ENCODE assay signal across 9 mouse cellular contexts in genomic region chr11:34212853-34213252, GRCm38 (mm10). TPM values are rescaled to one million over a fixed set of nuclear protein-coding genes. Genes with fewer than 3 reads are reported as not detected.
DNase-seq lines count a peak whose midpoint lies in the region; ATAC-seq and TF ChIP-seq lines count a peak whose summit lies in the region.
"Had no signal": no experiment of that assay in that cellular context is flagged by ENCODE, and none has a peak within 500 bp of the region (broad histone marks: within the 10 kb centered on the region; RNA-seq: fewer than 3 reads in every experiment).

No protein-coding gene starts in this region.

- no peaks in the 10 kb centered on the region for H3K4me1 ChIP-seq in heart, embryonic 10.5 days
- no peaks in the 10 kb centered on the region for H3K4me1 ChIP-seq in small intestine, adult 2 months (ENCODE audit: control insufficient read depth, insufficient read depth, insufficient read length, low read length)
- H3K4me1 ChIP-seq: liver, embryonic 15.5 days had no signal

- no peak overlapping the region for H3K27ac ChIP-seq in heart, embryonic 10.5 days
- no peak overlapping the region for H3K27ac ChIP-seq in small intestine, adult 2 months (ENCODE audit: insufficient read depth, low read depth, low read length)
- H3K27ac ChIP-seq: liver, embryonic 15.5 days had no signal

- no peaks in the 10 kb centered on the region for H3K36me3 ChIP-seq in heart, embryonic 10.5 days
- no peaks in the 10 kb centered on the region for H3K36me3 ChIP-seq in small intestine, adult 2 months (ENCODE audit: control insufficient read depth, insufficient read depth, low read length)
- H3K36me3 ChIP-seq: liver, embryonic 15.5 days had no signal

- ATAC-seq in granulocyte monocyte progenitor cell, adult 5-6 weeks (replicated peaks; ENCODE audit: poor library complexity, severe bottlenecking) = peak; percentile 72; the same call in 1 of the 2 replicates
- peak; percentile 61; the same call in 1 of the 2 replicates for ATAC-seq in megakaryocyte-erythroid progenitor cell, adult 5-6 weeks (replicated peaks; ENCODE audit: low FRiP score, low TSS enrichment, poor library complexity, severe bottlenecking)

- no peak for TF ChIP-seq POLR2A in small intestine, adult 2 months (IDR thresholded peaks at IDR 0.05; ENCODE audit: low read depth, low read length)

- H3K9me3 ChIP-seq in heart, embryonic 10.5 days = no peaks in the 10 kb centered on the region
- H3K9me3 ChIP-seq: liver, embryonic 15.5 days had no signal

- 24% methylated on average over 5 of the region's 5 CpGs for WGBS in heart, embryonic 10.5 days
- WGBS in small intestine, adult 2 months = 21% methylated on average over 5 of the region's 5 CpGs

- TF ChIP-seq CTCF in small intestine, adult 2 months (IDR thresholded peaks at IDR 0.05; ENCODE audit: extremely low read depth, insufficient read length, insufficient replicate concordance, low read depth, low read length) = peak; percentile 46; the same call in 1 of the 2 replicates

- no peak overlapping the region for H3K4me3 ChIP-seq in heart, embryonic 10.5 days
- H3K4me3 ChIP-seq in small intestine, adult 2 months (ENCODE audit: low read depth, low read length) = no peak overlapping the region
- H3K4me3 ChIP-seq: liver, embryonic 15.5 days had no signal

- DNase-seq in heart, adult 8-10 months (ENCODE audit: low spot score) = peak; percentile 65
- no peak for DNase-seq in heart, embryonic 10.5 days (ENCODE audit: low spot score)
- peak; percentile 78 for DNase-seq in ZHBTc4 (ENCODE audit: low read depth, low spot score)
- peak; percentile 55 to 77 for DNase-seq in cerebellum, postnatal 25 days
- DNase-seq in layer of hippocampus, adult 9-11 months = peak; percentile 55

- 0 out of 2 replicates have a peak, but pooled peaks cover 6% of the 10 kb centered on the region for H3K27me3 ChIP-seq in heart, embryonic 10.5 days (ENCODE audit: insufficient read depth, poor library complexity, severe bottlenecking)
- H3K27me3 ChIP-seq in small intestine, adult 2 months (ENCODE audit: control insufficient read depth, insufficient read depth, low read length) = no peaks in the 10 kb centered on the region
- H3K27me3 ChIP-seq: liver, embryonic 15.5 days had no signal

RNA-seq across cellular contexts. Expression of gene Foxi1, which starts 5.0 kb away (rescaled TPM):
- total RNA-seq in heart, adult 8-10 months (2022) = not detected
- polyA plus RNA-seq in heart, embryonic 10.5 days (2016; fragmentation: Nextera tagmentation; extraction: Ambion mirVana) = not detected in 2 replicates
- total RNA-seq in granulocyte monocyte progenitor cell, adult 5-6 weeks (2014; fragmentation: Nextera tagmentation) = not detected in 2 replicates
- total RNA-seq in granulocyte monocyte progenitor cell, adult 5-6 weeks (2017) = not detected in 2 replicates
- not detected in 2 replicates for total RNA-seq in megakaryocyte-erythroid progenitor cell, adult 5-6 weeks (2014; fragmentation: Nextera tagmentation)
- not detected in 2 replicates for total RNA-seq in megakaryocyte-erythroid progenitor cell, adult 5-6 weeks (2017)
- not detected in 2 replicates for polyA plus RNA-seq in small intestine, adult 2 months (2012; rRNA removed)
- polyA plus RNA-seq: liver, embryonic 15.5 days had no signal
